Mouse (Mus musculus): ENCODE measurements around the gene Tmem209.
A peak's percentile ranks its signal among the peaks of the same experiment; 100 is the strongest.

Gene Tmem209

DNA sequence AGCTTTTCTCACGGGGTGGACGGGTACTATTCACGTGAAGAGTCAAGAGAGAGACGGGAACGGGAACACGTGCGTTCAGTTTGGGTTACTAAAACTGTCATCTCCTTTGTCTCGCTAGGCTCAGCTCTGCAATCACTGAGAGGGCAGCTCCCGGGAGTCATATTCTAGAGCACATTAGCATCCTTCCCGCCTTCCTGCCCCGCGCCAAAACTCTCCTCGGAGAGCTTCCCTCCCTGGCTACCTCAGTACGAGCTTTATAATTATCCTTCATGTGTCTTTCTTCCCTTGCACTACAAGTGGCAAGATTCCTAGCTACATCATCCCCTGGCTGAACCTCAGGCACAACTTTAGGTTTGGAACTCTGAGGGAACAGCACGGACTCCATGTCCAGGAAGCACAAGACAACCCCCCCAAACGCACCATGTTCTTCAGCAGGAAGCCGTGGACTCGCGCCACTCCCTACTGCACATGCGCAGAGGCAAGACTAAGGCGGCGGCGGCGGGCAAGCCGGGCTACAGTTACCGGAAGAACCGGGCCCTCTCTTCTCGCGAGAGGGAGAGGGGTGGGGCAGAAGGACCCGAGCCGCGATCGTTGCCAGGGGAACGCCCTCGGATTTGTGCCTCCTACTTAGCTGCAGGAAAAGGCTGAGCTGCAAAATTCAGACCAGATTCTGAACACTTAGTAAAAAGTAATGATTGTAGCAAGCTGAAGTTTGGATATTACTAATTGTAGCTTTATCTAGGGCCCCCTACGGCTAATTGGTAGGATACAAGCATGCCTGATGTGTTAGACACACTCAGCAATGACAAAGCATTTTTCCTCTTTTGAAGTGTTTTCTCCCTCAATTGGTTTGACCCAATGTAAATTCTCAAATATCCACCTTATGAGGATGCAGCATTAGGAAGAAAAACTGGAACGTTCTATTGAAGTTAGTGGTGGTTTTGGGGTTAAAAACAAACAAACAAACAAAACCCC is at the start of gene Tmem209, which contains the start of gene Ssmem1:
TSS of gene Tmem209 (minus strand) at position 519 of the 975 bp plus-strand sequence.
TSS of gene Ssmem1 (plus strand) at position 585 of the 975 bp plus-strand sequence.
- DNase-seq, result peak; percentile 98

DNA sequence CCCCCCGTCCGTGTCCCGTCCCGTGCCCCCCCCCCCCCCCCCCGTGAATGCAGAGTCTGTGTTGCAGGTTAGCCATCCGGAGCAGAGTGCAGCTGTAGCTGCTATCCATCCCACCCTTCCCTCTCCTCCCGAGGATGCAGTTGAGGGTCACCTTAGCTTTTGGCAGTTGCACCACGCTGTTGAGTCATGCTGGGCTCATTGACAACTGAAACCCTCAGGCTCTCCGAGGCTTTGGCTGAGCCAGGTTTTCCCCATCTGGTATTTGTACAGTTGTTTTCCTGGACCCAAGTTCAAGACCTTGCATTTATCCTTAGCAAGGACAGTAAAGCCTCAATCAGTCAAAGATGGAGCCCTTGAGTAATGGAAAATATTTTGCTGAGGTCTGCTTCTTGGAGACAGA is 46.5 kb upstream of the Tmem209 start:
- no peak for DNase-seq

DNA sequence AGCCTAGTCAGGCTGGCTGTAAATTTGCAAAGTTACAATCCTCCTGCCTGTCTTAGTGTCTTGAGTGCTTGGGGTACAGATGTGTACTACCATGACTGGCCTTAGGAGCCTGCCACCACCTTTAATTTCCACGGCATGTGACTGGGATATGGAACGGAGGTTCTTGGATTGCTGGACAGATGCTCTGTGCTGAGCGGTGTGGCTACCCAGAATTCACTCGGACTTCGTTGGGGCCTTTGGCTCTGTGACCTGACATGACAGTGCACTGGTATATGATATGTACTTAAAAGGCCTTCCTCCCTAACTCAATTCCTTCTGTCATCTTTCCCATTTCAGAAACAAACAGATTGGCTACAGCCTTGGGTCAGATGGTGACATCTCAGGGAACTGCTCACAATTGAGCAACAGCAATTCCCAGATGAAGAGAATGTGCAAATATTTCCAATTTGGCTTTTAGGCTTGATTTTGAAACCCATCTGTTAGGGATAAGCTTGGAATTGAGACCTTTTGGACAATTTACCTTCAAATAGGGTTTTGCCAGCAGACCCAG is 45.1 kb upstream of the Tmem209 start:
- DNase-seq, result no peak

DNA sequence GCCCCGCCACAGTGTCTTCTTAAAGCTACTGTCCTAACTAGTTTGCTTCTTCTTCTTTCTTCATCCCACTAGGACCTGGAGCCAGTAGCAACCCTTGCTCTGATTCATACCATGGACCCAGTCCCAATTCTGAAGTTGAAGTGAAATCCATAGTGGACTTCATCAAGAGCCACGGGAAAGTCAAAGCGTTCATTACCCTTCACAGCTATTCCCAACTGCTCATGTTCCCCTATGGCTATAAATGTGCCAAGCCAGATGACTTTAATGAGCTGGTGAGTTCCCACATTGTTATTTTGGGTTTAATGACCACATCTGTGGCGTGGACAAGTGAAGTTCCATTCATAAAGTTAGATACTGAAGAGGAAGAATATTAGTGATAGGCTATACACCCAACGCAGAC is 44.5 kb upstream of the Tmem209 start:
- DNase-seq, result no peak

DNA sequence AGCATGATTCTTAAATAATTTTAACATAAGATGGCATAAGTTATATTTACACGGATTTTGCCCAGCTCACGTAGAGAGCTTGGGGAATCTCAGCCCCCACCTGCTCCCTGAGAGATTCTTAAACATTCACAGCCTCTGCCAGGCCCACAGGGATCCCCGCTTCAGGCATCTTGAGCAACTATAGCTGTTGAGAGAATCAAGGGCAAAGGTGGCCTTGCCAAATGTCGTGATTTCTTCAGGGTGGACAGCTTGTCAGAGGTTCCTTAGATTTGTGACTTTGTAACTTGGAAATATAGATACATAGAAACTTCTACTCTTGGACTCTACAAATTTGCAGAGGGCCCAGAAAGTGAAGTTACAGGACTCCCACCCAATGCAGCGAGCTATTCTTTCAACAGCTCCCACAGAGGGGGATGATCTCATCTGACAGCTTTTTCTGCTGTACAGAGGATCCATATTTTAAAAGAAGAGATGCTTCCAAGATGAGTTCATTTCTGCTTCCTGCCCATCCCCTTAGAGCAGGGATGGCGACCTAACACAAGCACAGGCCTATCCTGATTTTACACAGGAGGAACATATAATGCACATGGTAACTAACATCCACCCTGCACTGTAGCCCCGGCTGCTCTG is 43.9 kb upstream of the Tmem209 start:
- no peak for DNase-seq

DNA sequence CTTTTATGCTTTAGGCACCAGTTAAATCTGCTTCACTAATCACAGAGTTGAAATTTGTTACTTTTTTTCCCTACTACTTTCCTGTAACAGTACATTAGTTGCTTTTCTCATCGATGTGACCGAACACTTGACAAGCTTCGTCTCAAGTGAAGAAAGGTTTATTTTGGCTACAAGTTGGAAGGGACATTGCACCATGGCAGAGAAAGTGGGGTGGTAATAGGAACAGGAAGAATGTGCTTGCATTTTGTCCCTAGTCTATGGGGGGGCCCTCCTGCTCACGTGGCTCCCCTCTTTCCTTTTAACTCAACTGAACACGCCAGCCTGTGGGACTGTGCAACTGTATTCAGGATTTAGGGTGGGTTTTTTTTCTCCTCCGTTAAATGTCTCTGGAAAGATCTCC is 43.0 kb upstream of the Tmem209 start:
- DNase-seq, result no peak

DNA sequence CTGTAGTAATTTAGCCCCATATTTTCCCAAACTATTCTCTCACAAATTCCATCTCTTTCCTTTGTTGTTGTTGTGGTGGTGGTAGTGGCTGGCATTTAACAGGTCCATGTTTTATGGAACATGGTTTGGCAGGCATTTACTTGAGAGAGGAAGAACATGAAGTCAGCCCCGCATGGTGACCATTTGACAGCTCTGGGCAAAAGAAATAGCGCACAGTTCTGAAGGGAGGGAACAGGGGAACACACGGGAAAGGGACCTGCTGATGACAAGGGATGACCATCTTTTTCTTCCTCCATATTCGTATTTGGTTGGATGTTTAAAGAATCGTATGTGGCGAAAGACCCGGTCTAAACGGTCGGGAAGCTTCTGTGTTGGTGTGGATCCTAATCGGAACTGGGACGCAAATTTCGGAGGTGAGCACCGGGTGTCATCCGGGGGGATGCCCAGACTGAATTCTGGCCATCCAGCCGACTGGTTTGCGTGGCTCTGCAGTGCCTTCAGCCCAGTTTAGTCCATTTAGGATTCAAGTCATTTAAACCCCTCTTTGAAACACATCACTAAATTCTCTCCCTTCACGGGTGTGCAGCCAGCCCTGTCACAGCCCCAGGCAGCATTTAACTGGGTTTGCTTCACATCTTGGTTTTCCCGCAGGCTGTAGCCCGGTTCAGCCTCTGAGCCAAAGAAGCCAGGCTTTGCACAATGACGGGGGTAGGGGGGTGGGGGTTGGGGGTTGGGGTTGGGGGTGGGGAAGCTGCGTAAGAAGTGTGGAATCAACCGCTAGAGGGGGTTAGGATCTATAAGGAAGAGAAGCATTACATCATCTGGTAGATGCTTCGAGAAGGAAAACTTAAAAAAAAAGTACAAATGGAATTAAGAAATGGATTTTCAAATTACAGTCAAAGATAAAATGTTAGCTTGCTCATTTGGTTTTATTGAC is 42.3 kb upstream of the Tmem209 start:
- DNase-seq, result peak; percentile 30

DNA sequence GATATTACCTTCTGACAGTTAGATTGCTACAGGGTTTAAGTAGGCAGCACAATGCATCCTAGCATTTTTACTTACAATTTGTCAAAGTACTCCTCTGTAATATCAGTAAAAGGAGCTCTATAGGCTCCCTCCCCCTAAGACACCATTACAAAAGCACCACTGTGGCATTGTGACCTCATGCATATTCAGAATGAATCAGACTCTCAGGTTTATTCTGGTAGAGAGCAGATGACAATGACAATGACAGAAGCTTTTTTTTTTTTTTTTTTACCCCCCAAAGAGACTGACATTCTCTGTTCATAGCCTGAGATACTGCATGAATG is 41.6 kb upstream of the Tmem209 start:
- DNase-seq, result no peak

DNA sequence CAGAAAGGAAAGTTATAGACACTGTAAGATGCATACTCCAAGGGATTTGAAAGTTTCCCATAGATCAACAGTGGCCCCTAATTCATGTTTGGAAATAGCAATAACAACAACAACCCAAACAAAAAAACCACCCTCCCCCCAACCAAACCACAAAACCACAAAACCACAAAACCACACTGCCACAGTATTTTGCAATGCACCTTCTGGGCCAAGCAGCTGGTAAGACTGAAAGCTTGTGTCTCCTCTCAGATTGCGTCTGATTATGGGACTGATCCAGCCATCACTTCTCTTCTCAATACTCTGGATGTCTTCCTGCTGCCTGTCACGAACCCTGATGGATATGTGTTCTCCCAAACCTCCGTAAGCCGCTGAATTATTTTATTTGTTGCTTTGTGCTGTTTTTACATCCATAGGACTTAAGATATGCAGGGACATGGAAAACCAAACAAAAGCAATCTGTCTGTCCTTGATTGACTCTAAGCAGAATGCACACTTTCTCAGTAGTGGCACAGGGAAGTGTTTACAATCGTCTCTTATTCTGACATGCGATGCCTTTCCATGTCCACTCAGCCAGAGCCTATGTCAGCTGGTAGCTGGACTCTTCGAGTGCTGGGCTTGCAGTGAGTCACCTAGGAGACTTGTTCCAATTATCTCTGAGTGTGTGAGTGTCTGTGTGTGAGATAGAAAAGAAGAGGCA is 41.1 kb upstream of the Tmem209 start:
- no peak for DNase-seq

DNA sequence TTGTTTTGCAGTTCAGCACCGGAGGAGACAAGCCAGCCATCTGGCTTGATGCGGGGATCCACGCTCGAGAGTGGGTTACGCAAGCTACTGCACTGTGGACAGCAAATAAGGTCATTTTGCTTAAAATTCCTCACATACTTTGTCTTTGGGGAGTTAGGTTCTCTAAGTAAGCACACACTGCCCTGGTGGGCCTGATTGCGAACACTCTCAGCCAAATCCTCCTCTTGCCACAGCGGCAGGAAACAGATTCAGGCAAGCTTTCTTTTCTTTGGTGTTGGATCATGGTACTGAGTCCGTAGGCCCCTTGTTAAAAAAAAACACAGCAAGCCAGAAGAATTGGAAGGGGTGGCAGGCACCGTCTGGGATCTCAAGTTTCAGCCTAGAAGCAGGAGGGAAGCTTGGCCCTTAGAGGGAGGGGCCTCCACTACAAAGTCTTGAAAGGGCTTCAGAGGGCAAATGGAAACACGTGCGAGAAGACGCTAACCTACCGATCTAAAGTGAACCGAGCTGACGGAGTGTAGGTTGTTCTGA is 39.7 kb upstream of the Tmem209 start:
- DNase-seq, result no peak

DNA sequence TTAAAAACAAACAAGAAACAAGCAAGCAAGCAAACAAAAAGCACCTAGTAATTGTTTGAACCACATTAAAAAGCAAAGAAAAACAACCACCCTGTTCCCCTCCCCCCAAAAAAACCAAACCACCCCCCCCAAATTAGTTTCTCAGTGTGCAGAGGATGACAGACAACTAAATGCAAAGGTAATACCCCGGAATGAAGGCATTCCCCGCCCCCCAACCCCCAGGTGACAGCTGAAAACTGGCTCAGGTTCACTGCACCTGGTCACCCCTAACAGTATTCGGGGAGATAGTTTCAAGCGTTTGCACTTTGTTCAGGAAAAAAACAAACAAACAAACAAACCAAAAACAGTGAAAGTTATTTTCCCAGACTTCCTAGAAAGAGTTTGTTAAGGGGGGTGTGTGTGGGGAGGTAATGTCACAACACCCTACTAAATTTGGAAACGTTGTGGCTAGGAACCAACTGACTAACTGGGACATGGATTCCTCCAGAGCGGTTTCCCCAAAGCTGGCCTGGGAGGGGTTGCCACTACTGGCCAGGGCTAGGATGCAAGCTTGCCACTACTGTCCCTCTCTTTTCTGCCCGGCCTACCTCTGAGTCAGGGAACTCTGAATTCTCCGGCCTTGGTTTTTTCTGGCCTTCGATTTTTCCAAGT is 38.2 kb upstream of the Tmem209 start:
- DNase-seq, result peak; percentile 25

DNA sequence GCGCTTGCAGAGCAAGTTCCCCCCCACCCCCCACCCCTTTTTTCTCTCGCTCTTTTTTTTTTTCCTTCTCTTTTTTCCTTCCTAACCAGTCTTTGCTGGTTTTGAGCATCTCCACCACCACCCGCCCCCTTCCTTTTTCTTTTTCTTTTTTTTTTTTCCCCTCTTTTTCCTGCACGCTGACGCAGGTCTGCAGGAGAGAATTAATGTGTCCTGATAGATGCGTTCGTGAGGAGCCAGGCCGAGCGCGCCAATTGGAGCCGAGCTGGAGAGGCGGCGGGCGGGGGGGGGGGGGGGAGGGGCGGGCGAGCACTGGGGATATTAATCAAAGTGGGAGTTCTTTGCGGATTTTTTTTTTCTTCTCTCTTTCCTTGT is 37.7 kb upstream of the Tmem209 start:
- DNase-seq, result no peak

DNA sequence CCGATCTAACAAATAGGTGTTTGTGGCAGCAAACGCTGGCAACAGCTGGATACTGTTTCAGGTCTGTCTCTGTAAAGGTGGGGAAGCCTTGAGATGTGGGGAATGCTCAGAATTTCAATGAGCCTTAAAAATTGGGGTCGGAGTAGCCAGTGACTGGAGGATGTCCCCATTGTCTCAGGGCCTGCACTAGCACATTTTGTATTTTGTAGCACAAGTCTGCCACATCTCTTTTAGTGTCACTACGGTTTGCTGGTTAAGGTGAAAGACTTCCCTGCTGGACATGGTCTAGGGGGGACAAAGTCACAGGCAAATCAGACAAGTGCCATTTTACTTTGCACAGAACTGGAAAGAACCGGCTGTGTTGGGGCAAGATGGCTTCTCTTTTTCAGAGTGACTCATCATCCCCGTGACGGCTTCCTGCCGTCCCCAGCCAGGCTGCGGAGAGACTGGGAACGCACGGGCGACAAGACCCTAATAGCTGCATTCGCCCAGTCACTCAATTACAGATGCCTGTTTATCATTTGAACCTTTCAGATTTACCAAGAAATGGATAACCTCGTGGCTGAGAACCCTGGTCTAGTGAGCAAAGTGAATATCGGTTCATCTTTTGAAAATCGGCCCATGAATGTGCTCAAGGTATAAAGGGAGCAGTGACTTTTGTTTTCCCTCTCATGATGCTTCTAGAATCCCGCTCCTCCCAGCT is 37.1 kb upstream of the Tmem209 start:
- DNase-seq, result peak; percentile 41

DNA sequence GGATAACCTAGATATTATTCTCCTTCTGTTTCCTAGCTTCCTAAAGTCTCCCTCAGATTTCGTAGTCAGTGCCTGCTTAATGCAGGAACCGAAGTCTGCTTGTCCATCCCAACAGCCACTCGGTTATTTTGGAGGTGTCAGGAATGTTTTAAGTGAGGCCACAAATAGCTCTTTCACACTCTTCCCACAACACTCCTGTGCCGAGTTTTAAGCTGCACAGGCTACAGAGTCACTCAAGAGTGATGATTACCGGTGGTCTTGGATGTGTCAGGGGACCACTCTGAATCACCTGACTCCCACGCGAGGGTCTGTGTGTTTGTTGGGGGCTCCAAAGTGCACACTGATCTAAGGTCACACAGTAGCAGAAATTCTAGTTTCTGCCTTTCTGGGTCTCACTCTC is 36.1 kb upstream of the Tmem209 start:
- no peak for DNase-seq

DNA sequence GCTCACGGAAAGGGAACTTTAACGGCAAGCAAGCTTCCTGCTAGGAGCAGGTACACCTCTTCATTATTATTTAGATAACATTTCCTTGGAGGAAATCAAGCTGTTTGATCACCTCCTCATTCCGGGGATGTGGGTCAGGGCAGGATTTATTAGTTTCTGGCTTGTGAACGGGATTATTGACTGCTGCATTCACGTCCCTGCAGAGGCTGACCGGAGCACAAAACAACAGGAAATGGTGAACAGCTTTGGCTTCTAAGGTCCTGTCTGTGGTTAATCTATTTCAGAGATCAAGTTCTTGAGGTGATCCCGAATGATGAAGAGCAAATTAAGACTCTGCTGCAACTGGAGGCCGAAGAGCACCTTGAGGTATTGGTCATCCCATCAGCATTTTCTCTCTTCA is 34.3 kb upstream of the Tmem209 start:
- no peak for DNase-seq

DNA sequence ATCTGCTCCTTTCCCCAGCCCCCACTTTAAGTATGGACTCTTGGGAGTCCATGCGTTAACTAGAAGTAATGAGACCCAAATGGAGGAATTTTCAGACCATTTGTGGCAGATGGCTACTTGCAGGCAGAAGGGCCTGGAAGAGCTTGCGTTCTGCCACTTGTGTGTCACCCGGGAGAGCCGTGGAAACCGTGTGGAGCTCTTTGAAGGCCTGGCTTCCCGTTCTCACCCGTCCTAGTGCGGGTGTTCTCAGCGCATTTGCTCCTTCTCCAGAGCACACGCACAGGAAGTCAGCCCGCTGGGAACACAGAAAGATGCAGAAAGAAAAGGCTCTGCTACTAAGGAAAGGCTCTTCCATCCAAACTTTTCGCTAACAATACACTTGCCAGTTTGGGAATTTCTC is 33.5 kb upstream of the Tmem209 start:
- no peak for DNase-seq

DNA sequence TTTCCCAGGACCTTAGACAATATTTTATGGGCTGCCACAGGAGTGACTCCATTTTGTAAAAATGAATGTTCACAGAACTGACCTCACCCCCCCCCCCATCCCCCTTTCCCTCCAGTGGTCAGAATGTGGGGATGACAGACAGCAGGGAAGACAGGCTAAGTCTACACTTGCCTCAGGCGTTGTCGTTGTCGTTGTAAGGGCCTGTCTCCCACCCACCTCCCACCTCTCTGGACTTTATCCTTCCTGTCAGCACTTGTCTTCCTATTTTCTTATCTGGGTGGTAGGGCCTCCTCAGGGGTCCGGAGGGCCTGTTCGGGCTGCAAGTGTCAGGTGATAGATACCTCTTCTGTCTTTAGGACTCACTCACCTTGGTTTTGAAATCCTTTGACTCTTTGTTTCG is 32.7 kb upstream of the Tmem209 start:
- no peak for DNase-seq

DNA sequence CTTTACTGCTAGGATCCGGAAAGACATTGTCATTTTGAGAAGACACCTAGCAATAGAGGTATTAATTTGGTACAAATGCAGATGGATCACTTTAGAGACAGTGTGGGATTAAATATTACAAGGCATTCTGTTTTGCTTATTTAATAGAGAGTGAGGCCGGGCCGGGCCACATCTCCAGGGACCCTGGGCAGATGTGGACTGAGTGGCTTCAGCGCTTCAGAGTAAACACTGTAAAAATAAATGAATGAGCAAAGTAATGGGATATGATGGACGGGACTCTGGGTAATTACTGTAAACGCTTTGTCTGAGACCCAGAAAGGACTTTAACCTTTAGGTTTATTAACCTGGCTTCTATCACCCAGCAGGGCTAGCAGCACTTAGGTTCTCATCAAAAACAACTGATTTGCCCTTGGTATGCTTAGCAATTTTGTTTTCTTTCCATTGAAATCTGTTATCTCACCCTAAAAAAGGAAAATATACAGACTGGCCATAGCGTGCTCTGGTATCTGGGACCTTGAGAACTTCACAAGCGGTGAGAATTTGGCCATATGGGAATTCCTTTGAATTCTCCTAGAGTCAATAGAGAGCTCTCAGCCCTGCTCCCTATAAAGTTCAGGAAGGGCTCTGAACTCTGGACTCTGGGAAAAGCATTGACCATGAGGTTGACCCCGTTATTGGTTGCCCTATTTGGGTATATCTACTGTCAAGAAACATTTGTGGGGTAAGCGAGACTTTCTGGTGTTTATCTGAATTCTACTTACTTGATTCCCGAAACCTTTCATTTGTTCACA is 31.6 kb upstream of the Tmem209 start, which contains the start of gene Cpa2:
TSS of gene Cpa2 (plus strand) at position 574 of the 791 bp plus-strand sequence.
- DNase-seq, result no peak

DNA sequence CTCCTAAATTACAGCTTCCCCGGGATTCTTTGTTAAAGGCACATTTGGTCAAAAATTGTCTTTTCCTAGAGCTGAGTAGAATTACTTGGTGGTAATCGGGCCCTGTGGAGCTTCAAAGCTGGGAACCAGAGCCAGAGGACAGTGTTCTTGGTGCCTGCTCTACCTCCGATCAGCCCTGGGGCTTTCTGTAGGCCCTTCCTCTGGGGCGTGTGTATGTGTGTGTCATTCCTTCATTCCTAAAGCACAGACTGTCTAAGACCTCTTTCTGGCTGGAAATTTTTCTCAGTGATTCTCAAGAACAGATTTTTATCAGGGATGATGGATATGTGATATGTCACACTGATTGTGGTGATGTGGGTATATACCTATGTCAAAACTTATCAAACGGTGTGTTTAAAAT is 29.2 kb upstream of the Tmem209 start:
- DNase-seq, result no peak

DNA sequence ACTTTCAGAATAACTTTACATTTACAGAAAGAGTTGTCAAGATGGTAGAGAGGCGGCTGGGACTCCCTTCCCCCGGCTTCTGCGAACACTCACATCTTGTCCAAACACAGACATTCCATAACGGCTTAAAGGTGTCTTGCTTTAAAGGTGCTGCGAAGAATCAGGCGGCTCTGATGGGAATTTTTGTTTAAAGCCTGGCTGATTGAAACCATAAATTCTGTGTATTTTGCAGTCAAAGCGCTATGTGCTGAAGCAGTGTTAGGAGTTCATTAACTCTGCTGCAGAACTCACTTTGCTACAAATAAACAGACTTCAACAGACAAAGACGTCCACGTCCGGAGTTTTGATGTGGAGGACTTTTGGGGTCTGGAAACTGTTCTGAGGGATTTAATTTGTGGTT is 28.7 kb upstream of the Tmem209 start:
- no peak for DNase-seq

Data from cerebellum, adult 8-10 months (tissue).